Mouse (Mus musculus) heart, embryonic 16.5 days (tissue): ENCODE results near the gene Hdac11. TPM values are rescaled to one million over a fixed set of nuclear protein-coding genes. Genes with fewer than 3 reads are reported as not detected.

Experiments
- ATAC-seq: fragments of 200-750 bp; cut with Nextera tagmentation; replicated peaks from 2 replicates; pipeline ENCODE4 v1.8.0; 2017; ENCODE audit warnings: moderate number of reproducible peaks; ENCODE audit not compliant: insufficient read depth, low FRiP score; ENCODE audit errors: extremely low read depth
- H3K27ac ChIP-seq: fragments of 300-500 bp; sonication (generic); 2 replicates; pipeline ENCODE4 v1.5.1; 2014; ENCODE audit warnings: mild to moderate bottlenecking, low read length, control low read depth, moderate library complexity
- H3K27me3 ChIP-seq: fragments of 300-500 bp; sonication (generic); 2 replicates; pipeline ENCODE4 v1.6.1; 2014; ENCODE audit warnings: low read length, mixed read lengths; ENCODE audit not compliant: control insufficient read depth, insufficient read depth
- H3K36me3 ChIP-seq: fragments of 300-500 bp; sonication (generic); 2 replicates; pipeline ENCODE4 v1.6.1; 2014; ENCODE audit not compliant: control insufficient read depth, insufficient read depth
- H3K4me1 ChIP-seq: fragments of 300-500 bp; sonication (generic); 2 replicates; pipeline ENCODE4 v1.6.1; 2014; ENCODE audit warnings: low read length, mixed read lengths; ENCODE audit not compliant: control insufficient read depth, insufficient read depth
- H3K4me2 ChIP-seq: fragments of 300-500 bp; sonication (generic); 2 replicates; pipeline ENCODE4 v1.6.1; 2014; ENCODE audit warnings: low read depth, mild to moderate bottlenecking, control low read depth, low read length
- H3K4me3 ChIP-seq: fragments of 300-500 bp; sonication (generic); 2 replicates; pipeline ENCODE4 v1.5.1; 2014; ENCODE audit warnings: mild to moderate bottlenecking, control low read depth, low read length
- H3K9ac ChIP-seq: fragments of 300-500 bp; sonication (generic); 2 replicates; pipeline ENCODE4 v1.6.1; 2014; ENCODE audit warnings: low read length, control low read depth
- H3K9me3 ChIP-seq: fragments of 300-500 bp; sonication (generic); replicated peaks from 2 replicates; pipeline ENCODE4 v1.6.1; 2016; ENCODE audit warnings: low read length; ENCODE audit not compliant: control insufficient read depth
- WGBS: fragments of 180-500 bp; shearing (Covaris S2); extraction: QIAGEN DNeasy Blood & Tissue Kit; methylation state at CpG from one replicate; pipeline ENCODE4 v1.1.7; 2014; 5-methylcytosine and 5-hydroxymethylcytosine counted together
- polyA plus RNA-seq: library from polyadenylated mRNA; unstranded; fragments of >200 nt; fragmentation: Nextera tagmentation; extraction: Ambion mirVana; gene quantifications from 2 replicates; pipeline ENCODE4 v1.2.1, GENCODE M21; 2015

Hdac11 gene
- polyA plus RNA-seq, 1 experiment from 2014 or later: 10.8 TPM

DNA sequence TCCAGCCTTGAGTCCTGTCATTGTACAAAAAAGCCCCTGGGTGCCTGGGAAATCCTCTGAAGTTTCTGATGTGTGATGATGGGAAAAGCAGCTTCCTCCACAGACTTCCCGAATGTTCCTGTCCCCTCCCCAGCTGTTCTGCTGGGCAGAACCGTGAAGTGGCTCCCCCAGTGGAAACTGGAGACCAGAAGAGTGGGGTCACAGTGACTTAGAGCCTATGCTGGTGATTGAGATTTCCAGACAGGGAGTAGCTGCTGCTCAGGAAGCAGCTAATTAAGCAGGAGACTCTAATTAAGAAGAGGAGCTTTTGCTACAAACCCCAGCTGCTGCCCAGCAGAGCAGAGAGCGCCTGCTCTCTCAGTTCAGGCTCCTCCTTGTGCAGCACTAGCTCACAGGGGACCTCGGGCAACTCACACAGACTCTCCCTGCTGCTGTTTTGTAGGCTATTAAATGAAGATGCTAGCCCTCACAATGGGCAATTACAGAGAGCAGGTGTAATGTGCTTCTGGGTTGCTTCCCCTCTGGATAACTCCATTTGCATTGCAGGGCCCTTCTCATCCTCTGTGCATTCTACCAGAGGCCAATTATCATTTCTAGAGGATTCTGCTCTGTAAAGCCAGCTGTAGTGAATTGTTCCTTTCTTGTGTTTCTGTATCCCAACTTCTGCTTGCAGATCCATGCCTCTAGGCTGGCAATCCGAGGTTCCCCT is 9.9 kb upstream of the Hdac11 start:
- Histone ChIP-seq H3K36me3 (no peaks in the 10 kb centered on the region), H3K27ac (no peak overlapping the region), H3K27me3 (0 out of 2 replicates have a peak, but pooled peaks cover 2% of the 10 kb centered on the region), H3K9ac (no peak overlapping the region), H3K4me2 (no peak overlapping the region), H3K4me1 (no peaks in the 10 kb centered on the region), H3K9me3 (no peaks in the 10 kb centered on the region), H3K4me3 (no peak overlapping the region)
- 48% methylated on average over 5 of the region's 5 CpGs for WGBS
- no peak for ATAC-seq

DNA sequence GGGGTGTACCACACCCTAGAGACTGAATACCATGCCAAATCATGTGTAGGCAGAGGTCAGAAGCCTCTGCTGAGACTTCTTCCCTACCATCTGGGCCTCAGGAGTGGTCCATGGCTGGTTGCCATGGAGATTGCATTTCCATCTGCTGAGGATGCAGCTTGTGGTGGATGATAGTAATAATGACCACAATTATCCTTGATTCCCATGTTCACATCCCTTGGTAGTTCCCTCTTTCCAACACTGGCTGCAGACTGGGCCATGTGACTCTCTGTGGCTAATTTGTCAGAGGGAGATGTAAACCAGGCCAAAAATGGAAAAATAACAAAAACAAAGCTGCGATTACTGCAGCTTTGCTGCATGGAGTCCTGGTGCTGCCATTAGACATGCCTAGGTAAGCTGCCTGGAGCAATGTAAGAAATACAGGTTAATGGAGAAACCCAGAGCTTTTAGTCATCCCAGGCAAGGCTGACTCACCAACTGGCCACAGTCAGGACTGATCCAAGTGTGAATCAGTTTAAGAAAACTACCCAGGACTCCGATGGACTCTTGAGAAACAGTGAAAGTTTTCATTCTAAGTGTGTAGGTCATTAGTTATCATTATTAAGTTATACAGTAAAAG is 9.2 kb upstream of the Hdac11 start:
- H3K4me2 ChIP-seq: no peak overlapping the region
- 0 out of 2 replicates have a peak, but pooled peaks cover 2% of the 10 kb centered on the region for H3K27me3 ChIP-seq
- H3K27ac ChIP-seq: no peak overlapping the region
- no peaks in the 10 kb centered on the region for H3K4me1 ChIP-seq
- ATAC-seq: no peak
- no peak overlapping the region for H3K4me3 ChIP-seq
- H3K9ac ChIP-seq: no peak overlapping the region
- no peaks in the 10 kb centered on the region for H3K36me3 ChIP-seq
- no peaks in the 10 kb centered on the region for H3K9me3 ChIP-seq
- 74% methylated on average over 2 of the region's 2 CpGs for WGBS

GRCm38 (mm10) chr6:91152892-91153548 is 3.4 kb upstream of the Hdac11 start:
- H3K9me3 ChIP-seq: no peaks in the 10 kb centered on the region
- no peak overlapping the region for H3K4me2 ChIP-seq
- no peaks in the 10 kb centered on the region for H3K36me3 ChIP-seq
- peaks cover 21% of the 10 kb centered on the region for H3K4me1 ChIP-seq
- H3K9ac ChIP-seq: no peak overlapping the region
- no peaks in the 10 kb centered on the region for H3K27me3 ChIP-seq
- no peak for ATAC-seq
- no peak overlapping the region for H3K4me3 ChIP-seq
- H3K27ac ChIP-seq: no peak overlapping the region
- 40% methylated on average over 7 of the region's 7 CpGs for WGBS

DNA sequence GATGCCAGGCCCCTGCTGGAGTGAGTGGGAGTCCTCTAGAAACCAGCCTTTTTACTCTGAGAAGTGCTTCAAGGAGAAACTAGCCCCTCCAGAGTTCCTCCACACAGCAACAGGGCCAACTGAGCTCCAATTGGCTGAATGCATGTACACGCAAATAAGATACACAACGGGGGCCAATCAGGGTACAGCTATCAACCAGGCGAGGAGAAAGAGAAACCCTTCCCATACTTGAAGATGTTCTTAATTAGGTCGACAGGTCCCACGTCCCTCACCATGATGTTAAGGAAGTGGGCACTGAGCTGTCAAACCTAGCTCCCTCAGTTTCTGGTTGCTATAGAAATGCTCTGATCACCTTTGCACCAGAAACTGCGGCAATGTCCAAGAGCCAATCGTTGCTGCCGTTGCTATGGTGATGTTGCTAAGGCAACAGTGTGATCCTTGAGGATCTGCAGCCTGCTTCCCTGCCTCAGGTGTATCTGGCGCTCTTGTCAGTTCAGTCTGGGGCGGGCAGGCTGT is 2.9 kb upstream of the Hdac11 start:
- ATAC-seq: no peak

DNA sequence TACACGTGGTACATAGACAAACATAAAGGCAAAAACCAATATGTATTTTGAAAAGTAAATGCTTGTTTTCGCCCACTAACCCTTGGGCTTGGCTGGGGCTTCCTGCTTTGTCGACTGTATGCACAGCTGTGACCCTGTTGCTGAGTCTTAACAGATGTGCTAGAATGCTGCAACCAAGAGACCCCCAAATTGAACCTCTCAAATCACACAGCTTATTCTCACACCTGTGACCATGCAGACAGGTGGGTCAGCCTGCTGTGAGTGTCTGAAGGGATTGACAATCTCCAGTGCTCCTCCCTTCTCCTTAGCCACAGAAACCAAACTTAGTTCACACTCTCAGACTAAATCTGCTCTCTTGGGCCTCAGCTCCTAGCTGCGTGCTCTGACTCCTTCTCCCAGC is 1.8 kb upstream of the Hdac11 start:
- Histone ChIP-seq H3K9me3 (no peaks in the 10 kb centered on the region), H3K36me3 (no peaks in the 10 kb centered on the region), H3K9ac (no peak overlapping the region), H3K27me3 (no peaks in the 10 kb centered on the region), H3K27ac (no peak overlapping the region), H3K4me2 (no peak overlapping the region), H3K4me3 (no peak overlapping the region), H3K4me1 (peaks cover 28% of the 10 kb centered on the region)
- WGBS: 54% methylated on average over 4 of the region's 4 CpGs
- ATAC-seq: no peak

More for the DNA sequence above, 2.9 kb upstream of the Hdac11 start:
- Histone ChIP-seq H3K9ac (no peak overlapping the region), H3K36me3 (no peaks in the 10 kb centered on the region), H3K4me1 (peaks cover 24% of the 10 kb centered on the region), H3K27me3 (no peaks in the 10 kb centered on the region), H3K4me3 (no peak overlapping the region), H3K4me2 (peak overlapping the region; percentile 39; the same call in 1 of the 2 replicates), H3K27ac (no peak overlapping the region), H3K9me3 (no peaks in the 10 kb centered on the region)
- WGBS: 8% methylated on average over 10 of the region's 10 CpGs

GRCm38 (mm10) chr6:91155286-91155685 is 1.2 kb upstream of the Hdac11 start:
- Histone ChIP-seq H3K4me1 (peaks cover 34% of the 10 kb centered on the region), H3K9ac (no peak overlapping the region), H3K36me3 (no peaks in the 10 kb centered on the region), H3K27me3 (no peaks in the 10 kb centered on the region), H3K4me2 (no peak overlapping the region), H3K27ac (peak overlapping the region; percentile 1; the same call in 1 of the 2 replicates), H3K9me3 (no peaks in the 10 kb centered on the region), H3K4me3 (no peak overlapping the region)
- no peak for ATAC-seq
- WGBS: 41% methylated on average over 3 of the region's 3 CpGs

DNA sequence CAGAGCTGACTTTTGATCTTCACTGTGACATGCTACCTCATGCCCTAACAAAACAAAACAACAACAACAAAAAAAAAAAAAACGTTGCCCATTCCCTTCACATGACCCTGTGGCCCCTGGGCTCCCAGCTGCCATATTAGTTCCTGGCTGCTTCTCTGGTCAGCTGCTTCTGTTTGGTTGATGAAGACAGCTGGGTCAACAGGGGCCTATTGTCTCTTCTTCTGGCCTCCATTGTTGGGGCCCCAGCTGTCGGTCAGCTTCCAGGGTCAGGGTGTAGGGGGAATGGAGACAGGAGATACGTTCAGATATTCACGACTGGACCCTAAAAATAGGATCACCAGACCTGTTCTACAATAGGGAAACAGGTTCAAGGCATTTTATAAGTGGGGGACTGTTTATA is 403 bp upstream of the Hdac11 start:
- 13% methylated on average over 4 of the region's 4 CpGs for WGBS
- no peaks in the 10 kb centered on the region for H3K27me3 ChIP-seq
- ATAC-seq: no peak
- H3K9ac ChIP-seq: no peak overlapping the region; the same call in 1 of the 2 replicates
- H3K4me1 ChIP-seq: peaks cover 41% of the 10 kb centered on the region
- H3K4me2 ChIP-seq: peak overlapping the region; percentile 74
- H3K36me3 ChIP-seq: no peaks in the 10 kb centered on the region
- peak overlapping the region; percentile 74 for H3K4me3 ChIP-seq
- no peaks in the 10 kb centered on the region for H3K9me3 ChIP-seq
- H3K27ac ChIP-seq: peak overlapping the region; percentile 58; the same call in 1 of the 2 replicates

DNA sequence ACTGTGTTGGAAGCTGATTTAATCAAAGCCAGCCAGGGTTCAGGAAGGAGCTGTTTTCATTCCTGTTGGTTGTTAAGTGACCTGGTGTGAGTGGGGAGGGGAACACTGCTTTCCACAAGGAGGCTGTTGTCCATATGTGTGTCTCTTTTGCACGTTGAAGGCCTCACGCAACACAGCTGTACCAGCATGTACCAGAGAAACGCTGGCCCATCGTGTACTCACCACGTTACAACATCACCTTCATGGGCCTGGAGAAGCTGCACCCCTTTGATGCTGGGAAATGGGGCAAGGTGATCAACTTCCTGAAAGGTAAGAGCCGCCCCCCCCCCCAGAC is 739 bp downstream of the Hdac11 start:
- 42% methylated on average over 6 of the region's 6 CpGs for WGBS
- Histone ChIP-seq H3K4me3 (peak overlapping the region; percentile 74), H3K9ac (peak overlapping the region; percentile 87), H3K27me3 (no peaks in the 10 kb centered on the region), H3K4me1 (peaks cover 43% of the 10 kb centered on the region), H3K27ac (peak overlapping the region; percentile 81), H3K36me3 (no peaks in the 10 kb centered on the region), H3K4me2 (peak overlapping the region; percentile 74), H3K9me3 (no peaks in the 10 kb centered on the region)
- ATAC-seq: no peak

GRCm38 (mm10) chr6:91159047-91159446 is 2.6 kb downstream of the Hdac11 start:
- Histone ChIP-seq H3K4me1 (peaks cover 48% of the 10 kb centered on the region), H3K27ac (no peak overlapping the region), H3K4me2 (no peak overlapping the region), H3K27me3 (no peaks in the 10 kb centered on the region), H3K9me3 (no peaks in the 10 kb centered on the region), H3K9ac (no peak overlapping the region; the same call in 1 of the 2 replicates), H3K4me3 (no peak overlapping the region), H3K36me3 (no peaks in the 10 kb centered on the region)
- 54% methylated on average over 9 of the region's 9 CpGs for WGBS
- no peak for ATAC-seq
